Mouse (Mus musculus): ENCODE data around the gene Elobl.

DNA sequence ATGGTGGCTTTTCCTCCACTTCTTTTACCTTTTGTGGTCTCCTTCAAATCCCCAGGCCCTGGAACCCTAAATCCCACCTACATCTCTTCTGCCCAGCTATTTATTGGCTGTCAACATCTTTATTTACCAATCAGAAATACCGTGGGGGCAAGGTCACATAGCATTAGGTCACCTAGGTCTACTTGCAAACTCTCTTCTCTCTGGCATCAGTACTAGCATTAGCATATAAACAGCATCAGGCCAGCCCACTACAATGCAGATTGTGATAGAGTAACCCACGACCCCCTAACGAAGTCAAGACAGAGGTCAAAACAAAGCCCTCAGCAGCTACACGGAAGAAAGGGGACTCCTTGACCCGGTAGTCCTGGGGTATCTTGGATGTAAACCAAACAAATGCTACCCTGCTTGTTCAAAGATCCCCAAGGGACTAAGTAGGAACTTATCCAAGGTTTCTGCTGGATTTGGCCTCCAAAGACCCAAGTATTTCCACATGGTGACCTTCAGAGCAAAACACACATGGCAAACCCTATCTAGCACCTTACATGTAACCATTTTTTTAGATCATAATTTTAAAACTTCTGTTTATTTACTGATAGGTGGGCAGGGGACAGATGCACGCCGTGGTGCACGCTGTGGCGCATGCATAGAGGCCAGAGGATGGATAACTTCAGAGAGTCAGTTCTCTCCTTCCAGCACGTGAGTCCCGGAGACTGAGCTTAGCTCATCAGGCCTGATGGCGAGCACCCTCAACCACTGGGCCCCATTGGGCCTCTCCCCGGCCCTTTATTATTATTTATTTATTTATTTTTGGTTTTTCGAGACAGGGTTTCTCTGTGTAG, 34.8 kb downstream of the Elobl start:
- no peak for TF ChIP-seq EP300 (IDR thresholded peaks at IDR 0.05)
- TF ChIP-seq CTCF (IDR thresholded peaks at IDR 0.05) = no peak
